Mouse (Mus musculus) CH12.LX (cell line): ENCODE data around the gene Mcrip1. TPM values are rescaled to one million over a fixed set of nuclear protein-coding genes. Genes with fewer than 3 reads are reported as not detected.
A peak's percentile ranks its signal among the peaks of the same experiment; 100 is the strongest.

Experiments
- DNase-seq: peaks from one replicate; pipeline ENCODE4 v3.0.0-alpha.2; 2013; ENCODE audit errors: extremely low read depth
- H3K27ac ChIP-seq: 2 replicates; pipeline ENCODE4 v1.5.1; 2012; ENCODE audit warnings: low read depth, mild to moderate bottlenecking, control low read depth, moderate library complexity; ENCODE audit not compliant: insufficient read depth
- H3K27me3 ChIP-seq: replicated peaks from 2 replicates; pipeline ENCODE3; 2012; ENCODE audit warnings: inconsistent platforms
- H3K36me3 ChIP-seq, 2 experiments: replicated peaks in 1 of 2; 2 replicates each; pipeline versions ENCODE3 to v1.6.1; 2012; ENCODE audit warnings: inconsistent platforms in 1 of 2, low read length in 1 of 2, mild to moderate bottlenecking in 1 of 2, mixed read lengths in 1 of 2, moderate library complexity in 1 of 2; ENCODE audit not compliant: control insufficient read depth in 1 of 2, insufficient read depth in 1 of 2
- H3K4me1 ChIP-seq, 2 experiments: 2 replicates each; pipeline ENCODE4 v1.6.1; 2012; ENCODE audit warnings: inconsistent platforms in 1 of 2, moderate library complexity in 1 of 2; ENCODE audit not compliant: insufficient read depth in 2 of 2, control insufficient read depth in 1 of 2
- H3K4me2 ChIP-seq: 2 replicates; pipeline ENCODE4 v1.6.1; 2012; ENCODE audit warnings: low read depth, mild to moderate bottlenecking, control low read depth; ENCODE audit not compliant: poor library complexity, insufficient read depth, severe bottlenecking
- H3K4me3 ChIP-seq, 3 experiments: fragments of 150-350 bp in 1 of 3; sonication (generic) in 1 of 3; replicated peaks in 1 of 3; 2 replicates each; pipeline versions ENCODE3 to v1.5.1; 2011 to 2012; ENCODE audit warnings: low read depth in 2 of 3, low read length in 2 of 3, mild to moderate bottlenecking in 2 of 3, moderate library complexity in 2 of 3, control low read depth in 1 of 3, improper control_type of control experiment in 1 of 3, inconsistent platforms in 1 of 3, mixed read lengths in 1 of 3; ENCODE audit not compliant: poor library complexity in 1 of 3
- H3K79me2 ChIP-seq: replicated peaks from 2 replicates; pipeline ENCODE4 v1.6.1; 2012; ENCODE audit warnings: mild to moderate bottlenecking, moderate library complexity; ENCODE audit not compliant: control insufficient read depth, poor library complexity, insufficient read depth, severe bottlenecking; ENCODE audit errors: extremely low read depth
- H3K9ac ChIP-seq: 2 replicates; pipeline ENCODE4 v1.6.1; 2012; ENCODE audit warnings: low read depth, mild to moderate bottlenecking, control low read depth, moderate library complexity; ENCODE audit not compliant: insufficient read depth
- H3K9me3 ChIP-seq: replicated peaks from 2 replicates; pipeline ENCODE3; 2012; ENCODE audit warnings: low read length, inconsistent platforms, mixed read lengths
- BHLHE40 ChIP-seq: IDR thresholded peaks from 2 replicates; pipeline ENCODE4 v1.6.1; 2011; ENCODE audit warnings: mild to moderate bottlenecking, low read depth, low read length, improper control_type of control experiment
- CTCF ChIP-seq, 2 experiments: IDR thresholded peaks in 1 of 2; conservative IDR thresholded peaks in 1 of 2; 2 replicates each; pipeline ENCODE4 v1.5.1; 2011 to 2012; ENCODE audit warnings: low read depth in 2 of 2, low read length in 2 of 2, improper control_type of control experiment in 1 of 2, inconsistent platforms in 1 of 2, mild to moderate bottlenecking in 1 of 2, moderate library complexity in 1 of 2
- E2F4 ChIP-seq: IDR thresholded peaks from 2 replicates; pipeline ENCODE4 v1.6.1; 2011; ENCODE audit warnings: low read depth, low read length, improper control_type of control experiment; ENCODE audit not compliant: insufficient replicate concordance
- ELF1 ChIP-seq: IDR thresholded peaks from 2 replicates; pipeline ENCODE4 v1.6.1; 2014; ENCODE audit warnings: low read depth, mild to moderate bottlenecking, inconsistent platforms, low read length, improper control_type of control experiment
- EP300 ChIP-seq: IDR thresholded peaks from 2 replicates; pipeline ENCODE4 v1.6.1; 2011; ENCODE audit warnings: low read length, improper control_type of control experiment
- ETS1 ChIP-seq: conservative IDR thresholded peaks from 2 replicates; pipeline ENCODE4 v1.6.1; 2012; ENCODE audit warnings: low read depth, mild to moderate bottlenecking, inconsistent platforms, low read length, improper control_type of control experiment, moderate library complexity
- IRF4 ChIP-seq: IDR thresholded peaks from 2 replicates; pipeline ENCODE4 v1.6.1; 2014; ENCODE audit warnings: low read depth, mild to moderate bottlenecking, inconsistent platforms, low read length, improper control_type of control experiment
- JUN ChIP-seq: IDR thresholded peaks from 2 replicates; pipeline ENCODE4 v1.6.1; 2011; ENCODE audit warnings: low read depth, mild to moderate bottlenecking, low read length, improper control_type of control experiment, moderate library complexity; ENCODE audit not compliant: insufficient read depth
- JUND ChIP-seq: conservative IDR thresholded peaks from 2 replicates; pipeline ENCODE4 v1.6.1; 2011; ENCODE audit warnings: low read depth, low read length, improper control_type of control experiment
- MEF2A ChIP-seq: IDR thresholded peaks from 2 replicates; pipeline ENCODE4 v1.6.1; 2014; ENCODE audit warnings: low read depth, mild to moderate bottlenecking, inconsistent platforms, low read length, improper control_type of control experiment, borderline replicate concordance
- MYC ChIP-seq: IDR thresholded peaks from 2 replicates; pipeline ENCODE4 v1.6.1; 2011; ENCODE audit warnings: low read depth, mild to moderate bottlenecking, improper control_type of control experiment, low read length
- NELFE ChIP-seq: IDR thresholded peaks from 2 replicates; pipeline ENCODE4 v1.6.1; 2011; ENCODE audit warnings: low read depth, low read length, improper control_type of control experiment
- NRF1 ChIP-seq: IDR thresholded peaks from 2 replicates; pipeline ENCODE4 v1.6.1; 2014; ENCODE audit warnings: low read depth, mild to moderate bottlenecking, inconsistent platforms, low read length, improper control_type of control experiment, moderate library complexity
- PAX5 ChIP-seq: IDR thresholded peaks from 2 replicates; pipeline ENCODE4 v1.6.1; 2012; ENCODE audit warnings: low read length, inconsistent platforms, mixed read lengths
- POLR2A ChIP-seq: IDR thresholded peaks from 2 replicates; pipeline ENCODE4 v1.6.1; 2011; ENCODE audit warnings: low read depth, mild to moderate bottlenecking, improper control_type of control experiment, low read length
- POLR2AphosphoS2 ChIP-seq: IDR thresholded peaks from 2 replicates; pipeline ENCODE4 v1.6.1; 2011; ENCODE audit warnings: low read depth, low read length, improper control_type of control experiment
- RAD21 ChIP-seq: IDR thresholded peaks from 2 replicates; pipeline ENCODE4 v1.6.1; 2011; ENCODE audit warnings: low read depth, mild to moderate bottlenecking, low read length, improper control_type of control experiment, moderate library complexity
- RCOR1 ChIP-seq: conservative IDR thresholded peaks from 2 replicates; pipeline ENCODE4 v1.6.1; 2012; ENCODE audit warnings: low read depth, mild to moderate bottlenecking, inconsistent platforms, low read length, improper control_type of control experiment
- SMC3 ChIP-seq: IDR thresholded peaks from 2 replicates; pipeline ENCODE4 v1.6.1; 2011; ENCODE audit warnings: low read depth, low read length, improper control_type of control experiment
- TBP ChIP-seq: conservative IDR thresholded peaks from 2 replicates; pipeline ENCODE4 v1.6.1; 2011; ENCODE audit warnings: low read depth, low read length, improper control_type of control experiment
- TCF12 ChIP-seq: IDR thresholded peaks from 2 replicates; pipeline ENCODE4 v1.6.1; 2014; ENCODE audit warnings: low read depth, mild to moderate bottlenecking, inconsistent platforms, low read length, improper control_type of control experiment
- USF1 ChIP-seq: IDR thresholded peaks from 2 replicates; pipeline ENCODE4 v1.6.1; 2014; ENCODE audit warnings: low read depth, mild to moderate bottlenecking, inconsistent platforms, low read length, improper control_type of control experiment
- ZMIZ1 ChIP-seq: IDR thresholded peaks from 2 replicates; pipeline ENCODE4 v1.6.1; 2012; ENCODE audit warnings: low read depth, mild to moderate bottlenecking, inconsistent platforms, low read length, improper control_type of control experiment
- ZNF384 ChIP-seq: IDR thresholded peaks from 2 replicates; pipeline ENCODE4 v1.6.1; 2012; ENCODE audit warnings: low read depth, low read length, improper control_type of control experiment, inconsistent platforms
- dilution Hi-C: fragments of 300-500 bp; cut with MboI; formaldehyde crosslinking; loops from 2 replicates; pipeline ENCODE4 v1.14.3; 2020; ENCODE audit warnings: low sequenced_read_pairs; ENCODE audit not compliant: extremely low pct_unique_long_range_greater_than_20kb, extremely low pct_ligation_motif_present
- in situ Hi-C: fragments of 300-500 bp; cut with MboI; formaldehyde crosslinking; loops from 3 replicates; pipeline ENCODE4 v1.14.3; 2019; ENCODE audit warnings: low sequenced_read_pairs, low pct_ligation_motif_present, low pct_unique_long_range_greater_than_20kb, mixed read lengths
- polyA plus RNA-seq: library from polyadenylated mRNA; unstranded; fragments of >175 nt; gene quantifications from 2 replicates; pipeline ENCODE4 v1.2.1, GENCODE M21; 2012; ENCODE audit warnings: low read depth; ENCODE audit not compliant: insufficient read length
- total RNA-seq, 2 experiments: library from RNA; depleted of rRNA; stranded (reverse); fragments of 300-350 nt in 1 of 2; fragments of >200 nt in 1 of 2; gene quantifications; 2 replicates each; pipeline ENCODE4 v1.2.3; 2012 to 2014

Mcrip1 gene
- total and polyA plus RNA-seq, 3 experiments = 39.6 to 66.5 (median 46.2) TPM

- Histone ChIP-seq H3K79me2 (peaks cover 45% of the 10 kb centered on the region), H3K27me3 (no peaks in the 10 kb centered on the region), H3K4me2 (no peak overlapping the region), H3K27ac (no peak overlapping the region), H3K36me3 (peaks cover 35 to 51% of the 10 kb centered on the region in 2 experiments), H3K9ac (no peak overlapping the region), H3K9me3 (no peaks in the 10 kb centered on the region), H3K4me3 (no peak overlapping the region), H3K4me1 (peaks cover 15 to 66% of the 10 kb centered on the region in 2 experiments)
- dilution Hi-C loops (no loop called here), in situ Hi-C loops (no loop called here)
- DNase-seq = no peak
- TF ChIP-seq USF1 (no peak), POLR2AphosphoS2 (peak; percentile 65; the same call in 1 of the 2 replicates)
Observed at GRCm38 (mm10) chr11:120575940-120576339, 26.4 kb upstream of the Mcrip1 start.

- H3K27ac ChIP-seq = no peak overlapping the region
- in situ Hi-C loops = no loop called here
- TF ChIP-seq JUN (no peak), MYC (no peak), IRF4 (no peak), ZMIZ1 (0 out of 2 replicates have a peak, but pooled peaks have one; percentile 5), ZNF384 (peak; percentile 73), TBP (no peak), NELFE (no peak), EP300 (no peak), CTCF (conservative IDR thresholded peaks at IDR 0.05 in 1 of 2, IDR thresholded peaks at IDR 0.05 in 1 of 2; ENCODE audit: low read depth in 2 of 2, low read length in 2 of 2) (no peak), SMC3 (no peak), NRF1 (no peak), ELF1 (no peak)
- TF ChIP-seq, all 38 proteins: peak for 2
- no peak for DNase-seq
- dilution Hi-C loops = no loop called here
- no peaks in the 10 kb centered on the region for H3K9me3 ChIP-seq
- H3K79me2 ChIP-seq = peaks cover 45% of the 10 kb centered on the region
- H3K4me1 ChIP-seq = peaks cover 15 to 69% of the 10 kb centered on the region in 2 experiments
- H3K36me3 ChIP-seq = peaks cover 44 to 56% of the 10 kb centered on the region in 2 experiments
- no peaks in the 10 kb centered on the region for H3K27me3 ChIP-seq
- no peak overlapping the region for H3K4me3 ChIP-seq
- H3K4me2 ChIP-seq = 0 out of 2 replicates have a peak overlapping the region, but pooled peaks have one; percentile 75
- no peak overlapping the region for H3K9ac ChIP-seq
Observed at GRCm38 (mm10) chr11:120575046-120575445, 25.5 kb upstream of the Mcrip1 start.

GRCm38 (mm10) chr11:120574278-120574600 is 24.7 kb upstream of the Mcrip1 start:
- peak overlapping the region; percentile 36 to 93 (median 81) for H3K4me3 ChIP-seq
- in situ Hi-C loops = no loop called here
- TF ChIP-seq BHLHE40 (no peak), NRF1 (no peak), E2F4 (no peak), MEF2A (no peak), TCF12 (no peak), MYC (no peak), TBP (no peak), ETS1 (no peak), JUND (no peak), POLR2A (no peak; the same call in 1 of the 2 replicates), PAX5 (no peak), RCOR1 (no peak), RAD21 (no peak), EP300 (no peak)
- dilution Hi-C loops = no loop called here
- H3K4me2 ChIP-seq = peak overlapping the region; percentile 75
- H3K79me2 ChIP-seq = peaks cover 39% of the 10 kb centered on the region
- H3K36me3 ChIP-seq = peaks cover 40 to 52% of the 10 kb centered on the region in 2 experiments
- peak overlapping the region; percentile 37; the same call in 1 of the 2 replicates for H3K27ac ChIP-seq
- H3K27me3 ChIP-seq = no peaks in the 10 kb centered on the region
- no peaks in the 10 kb centered on the region for H3K9me3 ChIP-seq
- peak overlapping the region; percentile 98 for H3K9ac ChIP-seq
- peaks cover 13 to 63% of the 10 kb centered on the region in 2 experiments for H3K4me1 ChIP-seq
- DNase-seq = peak; percentile 21
